Mouse (Mus musculus): ENCODE measurements around the gene Sncb. TPM values are rescaled to one million over a fixed set of nuclear protein-coding genes. Genes with fewer than 3 reads are reported as not detected.
A peak's percentile ranks its signal among the peaks of the same experiment; 100 is the strongest.

Sncb gene
- total and polyA plus RNA-seq, 2 experiments from 2014 or later: 111 to 222 TPM

- Histone ChIP-seq H3K36me3 (ENCODE audit: insufficient read depth, low read length) (no peaks in the 10 kb centered on the region), H3K27me3 (ENCODE audit: insufficient read depth, low read length) (no peaks in the 10 kb centered on the region), H3K4me3 (ENCODE audit: low read length) (no peak overlapping the region), H3K4me2 (ENCODE audit: low read depth, low read length) (no peak overlapping the region), H3K9me3 (ENCODE audit: low read length) (no peaks in the 10 kb centered on the region), H3K27ac (no peak overlapping the region), H3K4me1 (ENCODE audit: insufficient read depth, low read length) (0 out of 2 replicates have a peak, but pooled peaks cover 5% of the 10 kb centered on the region), H3K9ac (replicated peaks; ENCODE audit: low read length) (no peak overlapping the region)
- ATAC-seq (no peak), DNase-seq (ENCODE audit: low spot score) (no peak)
- 53% methylated on average over 2 of the region's 2 CpGs for WGBS
- no peak for TF ChIP-seq CTCF (IDR thresholded peaks at IDR 0.05; ENCODE audit: low read depth)
Measured at GRCm38 (mm10) chr13:54783235-54783634, 16.8 kb upstream of the Sncb start.

DNA sequence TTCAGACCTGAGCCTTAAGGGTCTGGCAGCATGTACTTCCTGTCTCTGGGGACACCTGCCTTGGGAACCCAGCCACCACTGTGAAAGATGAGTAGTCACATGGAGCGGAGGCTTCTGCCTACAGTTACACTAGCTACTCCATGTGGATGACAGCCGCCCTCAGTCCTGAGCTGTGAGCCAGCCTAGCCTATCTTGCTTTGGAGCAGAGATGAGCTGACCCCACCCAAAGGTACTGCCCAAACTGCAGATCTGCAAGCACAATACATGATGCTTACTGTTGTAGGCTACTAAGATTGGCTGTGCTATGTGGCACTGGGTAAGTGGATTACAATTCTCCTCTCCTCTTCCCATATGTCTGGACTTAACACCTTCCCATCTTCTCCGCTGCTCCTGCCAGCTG lies 14.7 kb upstream of the Sncb start:
- H3K9ac ChIP-seq (replicated peaks; ENCODE audit: low read length): no peak overlapping the region
- H3K4me2 ChIP-seq (ENCODE audit: low read depth, low read length): no peak overlapping the region
- no peak overlapping the region for H3K4me3 ChIP-seq (ENCODE audit: low read length)
- no peaks in the 10 kb centered on the region for H3K9me3 ChIP-seq (ENCODE audit: low read length)
- no peaks in the 10 kb centered on the region for H3K36me3 ChIP-seq (ENCODE audit: insufficient read depth, low read length)
- 76% methylated on average over 3 of the region's 3 CpGs for WGBS
- TF ChIP-seq CTCF (IDR thresholded peaks at IDR 0.05; ENCODE audit: low read depth): no peak
- DNase-seq (ENCODE audit: low spot score) (no peak), ATAC-seq (peak; percentile 47; the same call in 1 of the 2 replicates)
- no peaks in the 10 kb centered on the region for H3K27me3 ChIP-seq (ENCODE audit: insufficient read depth, low read length)
- 0 out of 2 replicates have a peak overlapping the region, but pooled peaks have one; percentile 11 for H3K27ac ChIP-seq
- H3K4me1 ChIP-seq (ENCODE audit: insufficient read depth, low read length): 0 out of 2 replicates have a peak, but pooled peaks cover 5% of the 10 kb centered on the region

GRCm38 (mm10) chr13:54780592-54780991 lies 14.2 kb upstream of the Sncb start:
- TF ChIP-seq CTCF (IDR thresholded peaks at IDR 0.05; ENCODE audit: low read depth): no peak

DNA sequence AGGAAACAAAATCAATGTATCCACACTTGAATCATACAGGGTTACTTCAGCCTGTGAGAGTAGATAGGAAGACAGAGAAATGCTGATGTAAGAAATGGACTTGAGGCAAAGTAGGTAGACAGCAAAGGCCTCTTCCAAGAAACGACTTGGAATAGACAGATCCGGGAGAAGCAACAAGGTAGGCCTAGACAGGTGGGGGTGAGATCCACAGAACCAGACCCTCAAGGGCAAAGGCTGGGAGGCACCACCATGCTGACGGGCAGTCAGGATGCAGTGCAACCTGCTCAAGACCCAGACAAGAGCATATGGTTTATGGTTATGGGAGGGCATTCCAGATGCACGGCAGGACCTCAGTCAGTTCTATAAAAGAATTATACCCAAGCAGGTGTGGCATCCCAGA lies 617 bp upstream of the Sncb start:
- no peak for TF ChIP-seq CTCF (IDR thresholded peaks at IDR 0.05; ENCODE audit: low read depth)
- no peak for DNase-seq (ENCODE audit: low spot score)
- Histone ChIP-seq H3K4me3 (ENCODE audit: low read length) (peak overlapping the region; percentile 62), H3K9me3 (ENCODE audit: low read length) (no peaks in the 10 kb centered on the region), H3K27ac (peak overlapping the region; percentile 82; the same call in 1 of the 2 replicates), H3K27me3 (ENCODE audit: insufficient read depth, low read length) (no peaks in the 10 kb centered on the region), H3K4me1 (ENCODE audit: insufficient read depth, low read length) (0 out of 2 replicates have a peak, but pooled peaks cover 3% of the 10 kb centered on the region), H3K9ac (replicated peaks; ENCODE audit: low read length) (peak overlapping the region; percentile 70; the same call in 1 of the 2 replicates), H3K4me2 (ENCODE audit: low read depth, low read length) (peak overlapping the region; percentile 67), H3K36me3 (ENCODE audit: insufficient read depth, low read length) (no peaks in the 10 kb centered on the region)
- 78% methylated on average over 4 of the region's 4 CpGs for WGBS
- ATAC-seq: no peak

More at GRCm38 (mm10) chr13:54780592-54780991, 14.2 kb upstream of the Sncb start:
- no peak overlapping the region for H3K4me2 ChIP-seq (ENCODE audit: low read depth, low read length)
- DNase-seq (ENCODE audit: low spot score) (peak; percentile 76), ATAC-seq (peak; percentile 56; the same call in 1 of the 2 replicates)
- H3K4me1 ChIP-seq (ENCODE audit: insufficient read depth, low read length): 0 out of 2 replicates have a peak, but pooled peaks cover 5% of the 10 kb centered on the region
- H3K36me3 ChIP-seq (ENCODE audit: insufficient read depth, low read length): no peaks in the 10 kb centered on the region
- 44% methylated on average over 3 of the region's 3 CpGs for whole genome bisulfite sequencing
- H3K9me3 ChIP-seq (ENCODE audit: low read length): no peaks in the 10 kb centered on the region
- H3K4me3 ChIP-seq (ENCODE audit: low read length): no peak overlapping the region
- H3K27me3 ChIP-seq (ENCODE audit: insufficient read depth, low read length): no peaks in the 10 kb centered on the region
- no peak overlapping the region for H3K9ac ChIP-seq (replicated peaks; ENCODE audit: low read length)
- 0 out of 2 replicates have a peak overlapping the region, but pooled peaks have one; percentile 11 for H3K27ac ChIP-seq

DNA sequence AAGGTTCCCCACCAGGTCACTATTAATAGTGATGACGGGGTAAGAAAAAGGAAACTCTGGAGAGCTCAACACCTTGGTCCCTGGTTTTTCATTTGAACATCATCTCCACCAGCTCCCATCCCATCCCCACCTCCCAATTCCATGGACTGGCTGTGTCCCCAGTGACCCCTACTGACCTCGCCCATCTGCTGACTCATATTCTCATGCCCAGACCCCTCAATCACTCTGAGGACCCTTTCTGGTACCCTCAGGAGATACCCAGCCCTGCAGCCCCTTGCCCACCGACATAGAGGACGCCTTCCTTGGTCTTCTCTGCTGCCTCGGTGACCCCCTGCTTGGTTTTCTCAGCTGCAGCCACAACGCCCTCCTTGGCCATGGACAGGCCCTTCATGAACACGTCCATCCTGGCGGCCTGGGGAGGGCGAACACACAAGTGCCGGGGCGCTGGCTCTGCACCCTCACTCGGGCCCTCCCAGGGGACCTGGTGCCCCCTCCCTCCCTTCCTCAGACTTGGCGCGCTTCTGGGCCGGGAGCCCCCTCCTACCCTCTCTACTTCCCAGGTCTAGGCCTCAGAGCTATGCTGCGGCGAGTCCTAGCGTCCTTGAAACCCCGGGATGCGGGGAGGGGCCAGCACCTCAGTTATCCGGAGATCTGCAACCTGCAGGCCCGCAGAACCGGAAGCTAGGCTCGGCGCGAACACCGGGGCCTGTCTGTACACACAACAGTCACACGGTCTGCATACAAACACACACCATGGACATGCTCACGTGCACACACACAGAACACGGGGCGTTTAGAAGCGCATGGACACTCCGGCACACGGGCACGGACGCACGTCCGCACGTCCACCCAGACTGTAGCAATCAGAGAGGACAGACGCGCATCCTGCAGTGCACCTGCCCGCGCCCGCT lies 859 bp downstream of the Sncb start:
- DNase-seq (ENCODE audit: low spot score): peak; percentile 57
- peaks cover 4% of the 10 kb centered on the region; the same call in 1 of the 2 replicates for H3K4me1 ChIP-seq (ENCODE audit: insufficient read depth, low read length)
- H3K27me3 ChIP-seq (ENCODE audit: insufficient read depth, low read length): no peaks in the 10 kb centered on the region
- H3K4me3 ChIP-seq (ENCODE audit: low read length): peak overlapping the region; percentile 62
- no peaks in the 10 kb centered on the region for H3K9me3 ChIP-seq (ENCODE audit: low read length)
- no peaks in the 10 kb centered on the region for H3K36me3 ChIP-seq (ENCODE audit: insufficient read depth, low read length)
- TF ChIP-seq CTCF (IDR thresholded peaks at IDR 0.05; ENCODE audit: low read depth): no peak
- peak overlapping the region; percentile 82 for H3K27ac ChIP-seq
- peak overlapping the region; percentile 70 for H3K9ac ChIP-seq (replicated peaks; ENCODE audit: low read length)
- peak overlapping the region; percentile 67 for H3K4me2 ChIP-seq (ENCODE audit: low read depth, low read length)
- WGBS: 5% methylated on average over 44 of the region's 44 CpGs
- peak; percentile 68 for ATAC-seq

GRCm38 (mm10) chr13:54760906-54761305 lies 5.5 kb downstream of the Sncb start:
- no peak overlapping the region for H3K4me3 ChIP-seq (ENCODE audit: low read length)
- no peaks in the 10 kb centered on the region for H3K36me3 ChIP-seq (ENCODE audit: insufficient read depth, low read length)
- H3K9me3 ChIP-seq (ENCODE audit: low read length): no peaks in the 10 kb centered on the region
- H3K4me1 ChIP-seq (ENCODE audit: insufficient read depth, low read length): peaks cover 25% of the 10 kb centered on the region
- H3K27ac ChIP-seq: peak overlapping the region; percentile 92; the same call in 1 of the 2 replicates
- WGBS: 59% methylated on average over 7 of the region's 7 CpGs
- no peak for ATAC-seq
- H3K27me3 ChIP-seq (ENCODE audit: insufficient read depth, low read length): no peaks in the 10 kb centered on the region
- no peak overlapping the region for H3K9ac ChIP-seq (replicated peaks; ENCODE audit: low read length)
- TF ChIP-seq CTCF (IDR thresholded peaks at IDR 0.05; ENCODE audit: low read depth): no peak
- no peak overlapping the region for H3K4me2 ChIP-seq (ENCODE audit: low read depth, low read length)
- no peak for DNase-seq (ENCODE audit: low spot score)

All from hindbrain, postnatal 0 days (tissue).